Mouse (Mus musculus) bone marrow macrophage, adult 2 months (primary cell): ENCODE results near the gene St13.

ENCODE experiments used
- CTCF ChIP-seq: IDR thresholded peaks from 2 replicates; pipeline ENCODE4 v1.5.1; 2012; ENCODE audit warnings: low read depth, mild to moderate bottlenecking, low read length, moderate library complexity
- POLR2A ChIP-seq: IDR thresholded peaks from 2 replicates; pipeline ENCODE4 v1.6.1; 2012; ENCODE audit warnings: mild to moderate bottlenecking, low read depth, low read length, borderline replicate concordance

- no peak for TF ChIP-seq POLR2A
- no peak for TF ChIP-seq CTCF
These were observed 74.9 kb downstream of the St13 start for GRCm38 (mm10) chr15:81324979-81325378.
